Mouse (Mus musculus) adrenal gland, postnatal 10 days (tissue): Measurements from ENCODE around the gene Serpina1c. TPM values are rescaled to one million over a fixed set of nuclear protein-coding genes. Genes with fewer than 3 reads are reported as not detected.
"Not testable (repeated sequence)": the region's sequence is repeated elsewhere in the genome, so short reads cannot be mapped to it uniquely, and the experiment has no call there.

Experiments used
- DNase-seq: peaks from one replicate; pipeline ENCODE4 v3.0.0; 2021; ENCODE audit warnings: mixed read lengths
- long read RNA-seq, 2 experiments: library from polyadenylated mRNA; stranded (forward); transcript quantifications; one replicate each; pipeline ENCODE4 v2.0.0; 2021
- total RNA-seq, 2 experiments: library from RNA; stranded (reverse); gene quantifications; 2 replicates each; pipeline ENCODE4 v1.2.3; 2021

Serpina1c gene
- total RNA-seq, result 100 to 1,000 TPM; 280 to 719 TPM
- long read RNA-seq, experiment 1, transcript Serpina1c-201 (5 exons, 1,361 nt), result major isoform, 1,236 of 1,349 reads
- long read RNA-seq, experiment 1, partial matches to known transcripts, result 97 of 1,349 reads
- long read RNA-seq, experiment 1, other reads (novel, unspliced or antisense), result 16 of 1,349 reads
- long read RNA-seq, experiment 2, transcript Serpina1c-201 (5 exons, 1,361 nt), result major isoform, 27 of 35 reads
- long read RNA-seq, experiment 2, partial matches to known transcripts, result 7 of 35 reads
- long read RNA-seq, experiment 2, other reads (novel, unspliced or antisense), result 1 of 35 reads

DNA sequence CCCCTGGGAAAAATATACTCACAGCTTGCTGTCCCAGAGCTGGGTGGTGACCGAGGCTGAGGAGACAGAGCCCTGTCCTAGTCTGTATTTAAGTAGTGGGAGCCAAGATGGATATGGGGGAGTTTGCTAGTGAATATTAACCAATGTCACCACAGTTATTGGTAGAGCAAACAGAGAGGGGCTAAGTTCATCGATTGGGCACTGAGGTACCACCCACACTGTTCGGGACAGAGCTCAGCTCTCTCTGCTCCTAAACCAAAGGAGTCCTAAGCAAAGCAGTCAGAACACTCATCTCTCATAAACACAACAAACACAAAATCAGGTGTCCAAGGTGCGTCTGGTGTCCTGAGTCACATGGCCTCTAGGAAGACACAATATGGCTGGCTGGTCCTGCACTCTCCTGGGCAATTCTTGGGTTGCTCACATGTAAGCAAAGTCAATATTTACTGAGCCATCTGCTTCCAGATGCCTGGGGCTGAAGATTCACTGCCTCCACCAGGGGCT, at the start of gene Serpina1c:
Gene Serpina1c, minus strand, starts transcription at position 51 of the 504 bp plus-strand sequence.
- not testable (repeated sequence) for DNase-seq

DNA sequence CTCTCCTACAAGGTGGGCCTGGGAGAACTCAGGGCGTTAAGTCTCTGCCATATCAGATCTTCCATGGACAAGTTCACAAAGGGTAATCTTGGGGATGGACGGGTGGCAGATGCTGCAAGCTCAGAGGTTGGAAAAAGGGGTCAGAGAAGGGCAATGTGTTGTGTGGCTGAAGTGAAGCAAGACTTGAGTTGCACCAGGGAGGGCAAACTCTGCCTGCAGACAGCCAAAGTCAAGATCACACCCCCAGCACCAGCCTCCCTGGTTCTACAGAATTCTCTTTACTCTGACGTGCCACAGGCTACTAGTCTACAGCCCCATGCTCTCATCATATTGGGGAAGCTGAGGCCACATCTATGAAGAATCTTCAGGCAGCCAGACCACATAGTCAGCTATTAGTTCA, 48.3 kb upstream of the Serpina1c start:
- DNase-seq, result not testable (repeated sequence)

DNA sequence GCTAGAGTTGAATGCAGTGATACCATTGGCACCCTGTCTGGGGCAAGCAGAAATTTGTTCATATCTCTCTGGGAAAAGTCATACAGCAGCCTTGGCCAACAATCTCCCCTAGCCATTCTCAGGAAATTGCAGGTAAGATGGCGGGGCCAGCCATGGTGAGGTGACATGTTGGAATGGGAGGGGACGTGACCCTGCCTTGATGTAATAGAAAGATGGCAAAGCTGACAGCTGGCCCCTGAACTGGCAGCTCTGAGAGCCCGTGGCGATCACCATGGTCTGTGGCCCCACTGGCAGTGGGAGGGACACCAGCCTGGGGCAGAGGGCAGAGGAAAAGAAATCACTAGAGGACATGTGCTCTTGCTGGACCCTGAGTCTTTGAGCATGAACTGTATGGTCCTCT, 41.6 kb upstream of the Serpina1c start:
- no peak for DNase-seq

DNA sequence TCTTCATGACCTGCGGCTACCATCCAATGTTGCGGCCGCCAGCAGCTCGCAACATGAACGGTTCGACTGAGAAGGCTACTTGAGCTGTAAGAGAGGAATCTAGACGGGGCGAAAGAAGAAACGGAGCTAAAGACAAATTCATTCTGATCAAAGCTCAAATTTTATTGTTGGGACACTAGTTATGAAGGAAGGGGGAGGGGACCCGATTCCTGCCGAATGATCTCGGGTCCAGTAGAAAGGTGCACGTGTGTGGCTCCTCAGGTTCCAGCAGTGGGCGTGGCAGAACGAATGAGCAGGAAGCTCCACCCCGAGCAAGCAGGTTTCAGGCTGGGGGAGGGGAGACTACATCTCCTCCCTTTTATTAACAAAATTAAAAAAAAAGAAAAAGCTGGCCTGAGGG, 4.5 kb upstream of the Serpina1c start:
- DNase-seq, result not testable (repeated sequence)

DNA sequence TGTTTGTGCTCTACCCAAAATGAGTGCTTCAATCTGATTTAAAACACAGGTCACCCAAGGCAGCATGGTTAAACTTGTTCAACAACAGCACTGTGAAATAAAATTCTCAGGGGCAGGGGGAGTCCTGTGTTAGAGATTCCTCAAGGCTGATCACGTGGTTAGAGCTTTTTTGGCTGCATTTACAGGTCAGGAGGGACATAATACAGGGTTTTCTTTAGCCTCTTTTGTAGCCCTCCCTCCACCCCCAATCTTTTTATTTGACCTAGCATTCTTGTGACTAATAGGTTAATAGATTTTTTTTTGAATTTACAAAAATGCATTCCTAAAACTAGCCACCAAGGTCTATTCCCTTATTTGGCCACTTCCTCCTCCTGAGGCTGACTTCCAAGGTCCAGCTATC, 3.1 kb upstream of the Serpina1c start:
- peak; percentile 25 for DNase-seq

DNA sequence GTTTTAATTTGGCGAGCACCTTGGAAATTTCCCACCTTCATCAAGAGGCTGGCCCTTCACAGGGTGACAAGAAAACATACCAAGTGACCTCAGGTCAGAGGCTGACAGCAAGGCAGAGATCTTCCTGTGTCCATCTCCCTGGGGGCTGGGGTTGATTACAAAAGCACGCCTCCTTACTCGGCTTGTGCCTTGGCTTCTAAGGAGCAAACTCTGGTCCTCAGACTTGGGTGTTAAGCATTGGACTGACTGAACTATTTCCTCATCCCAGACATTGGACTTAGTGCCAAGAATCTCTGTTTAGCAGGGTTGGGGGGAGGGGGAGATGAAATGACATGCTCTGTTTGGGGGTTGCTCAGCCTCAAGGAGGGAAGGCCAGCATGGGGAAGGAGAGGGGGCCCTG, 2.8 kb downstream of the Serpina1c start:
- DNase-seq, result peak; percentile 37

DNA sequence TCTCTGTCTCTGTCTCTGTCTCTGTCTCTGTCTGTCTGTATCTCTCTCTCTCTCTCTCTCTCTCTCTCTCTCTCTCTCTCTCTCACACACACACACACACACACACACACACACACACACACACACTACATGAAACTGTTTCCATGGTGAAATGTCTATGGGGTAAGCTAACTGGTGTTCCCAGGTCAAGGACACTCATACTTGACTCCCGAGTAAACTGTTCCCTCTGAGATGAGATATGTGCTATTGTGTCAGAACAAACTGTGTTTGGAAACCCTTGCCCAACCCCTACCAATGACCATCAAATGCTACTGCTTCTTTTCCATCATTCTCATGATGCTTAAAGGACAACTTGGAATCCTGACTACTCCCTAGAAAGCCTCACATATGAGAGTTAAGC, 37.8 kb downstream of the Serpina1c start:
- not testable (repeated sequence) for DNase-seq

DNA sequence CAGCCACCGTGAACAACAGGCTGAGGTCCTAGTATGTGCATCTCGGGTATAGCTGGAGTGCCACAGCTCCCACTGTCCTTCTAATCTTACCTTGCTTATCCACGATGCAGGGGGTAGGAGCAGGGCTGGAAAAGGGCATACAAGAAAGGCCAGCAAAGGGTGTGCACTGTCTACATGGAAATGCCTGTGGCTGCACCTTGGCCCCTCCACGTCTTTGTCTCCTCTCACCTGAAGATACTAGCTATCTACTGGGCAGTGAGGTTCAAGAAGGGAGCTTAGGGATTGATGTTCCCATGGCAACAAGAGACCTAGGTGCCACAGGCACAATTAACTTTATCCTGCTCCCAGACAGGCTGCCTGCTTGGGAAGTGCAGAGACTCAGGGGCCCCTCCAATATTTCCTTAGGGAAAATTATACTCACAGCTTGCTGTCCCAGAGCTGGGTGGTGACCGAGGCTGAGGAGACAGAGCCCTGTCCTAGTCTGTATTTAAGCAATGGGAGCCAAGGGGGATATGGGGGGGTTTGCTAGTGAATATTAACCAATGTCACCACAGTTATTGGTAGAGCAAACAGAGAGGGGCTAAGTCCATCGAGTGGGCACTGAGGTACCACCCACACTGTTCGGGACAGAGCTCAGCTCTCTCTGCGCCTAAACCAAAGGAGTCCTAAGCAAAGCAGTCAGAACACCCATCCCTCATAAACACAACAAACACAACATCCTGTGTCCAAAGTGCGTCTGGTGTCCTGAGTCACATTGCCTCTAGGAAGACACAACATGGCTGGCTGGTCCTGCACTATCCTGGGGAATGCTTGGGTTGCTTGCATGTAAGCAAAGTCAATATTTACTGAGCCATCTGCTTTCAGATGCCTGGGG, 41.3 kb downstream of the Serpina1c start, which contains the start of gene Serpina1a:
Gene Serpina1a, minus strand, starts transcription at position 462 of the 874 bp plus-strand sequence.
- not testable (repeated sequence) for DNase-seq

DNA sequence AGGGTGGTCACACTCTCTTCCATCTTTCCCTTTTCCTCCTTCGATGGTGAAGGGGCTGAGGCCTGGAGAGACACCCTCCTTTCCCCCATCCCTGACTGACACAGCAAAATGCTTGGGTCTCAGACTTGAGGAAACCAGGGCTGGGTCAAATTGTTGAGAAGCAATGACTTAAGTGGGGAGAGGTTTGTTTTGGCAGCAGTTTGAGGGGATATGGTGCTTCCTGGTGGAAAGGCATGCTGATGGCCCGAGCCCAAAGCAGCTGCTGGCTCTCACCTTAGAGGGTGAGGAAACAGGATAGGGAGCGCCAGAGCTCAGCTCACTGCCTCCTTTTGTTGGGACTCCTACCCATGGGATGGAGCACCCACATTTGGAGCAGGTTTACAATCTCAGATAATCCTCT, 43.7 kb downstream of the Serpina1c start:
- no peak for DNase-seq

DNA sequence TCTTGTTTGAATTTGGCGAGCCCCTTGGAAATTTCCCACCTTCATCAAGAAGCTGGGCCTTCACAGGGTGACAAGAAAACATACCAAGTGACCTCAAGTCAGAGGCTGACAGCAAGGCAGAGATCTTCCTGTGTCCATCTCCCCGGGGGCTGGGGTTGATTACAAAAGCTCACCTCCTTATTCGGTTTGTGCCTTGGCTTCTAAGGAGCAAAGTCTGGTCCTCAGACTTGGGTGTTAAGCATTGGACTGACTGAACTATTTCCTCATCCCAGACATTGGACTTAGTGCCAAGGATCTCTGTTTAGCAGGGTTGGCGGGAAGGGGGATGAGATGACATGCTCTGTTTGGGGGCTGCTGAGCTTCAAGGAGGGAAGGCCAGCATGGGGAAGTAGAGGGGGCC, 44.1 kb downstream of the Serpina1c start:
- DNase-seq, result not testable (repeated sequence)

DNA sequence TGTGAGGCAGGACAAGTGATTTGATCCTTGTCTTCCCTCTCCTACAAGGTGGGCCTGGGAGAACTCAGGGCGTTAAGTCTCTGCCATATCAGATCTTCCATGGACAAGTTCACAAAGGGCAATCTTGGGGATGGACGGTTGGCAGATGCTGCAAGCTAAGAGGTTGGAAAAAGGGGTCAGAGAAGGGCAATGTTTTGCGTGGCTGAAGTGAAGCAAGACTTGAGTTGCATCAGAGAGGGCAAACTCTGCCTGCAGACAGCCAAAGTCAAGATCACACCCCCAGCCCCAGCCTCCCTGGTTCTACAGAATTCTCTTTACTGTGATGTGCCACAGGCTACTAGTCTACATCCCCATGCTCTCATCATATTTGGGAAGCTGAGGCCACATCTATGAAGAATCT, 45.1 kb downstream of the Serpina1c start:
- not testable (repeated sequence) for DNase-seq

DNA sequence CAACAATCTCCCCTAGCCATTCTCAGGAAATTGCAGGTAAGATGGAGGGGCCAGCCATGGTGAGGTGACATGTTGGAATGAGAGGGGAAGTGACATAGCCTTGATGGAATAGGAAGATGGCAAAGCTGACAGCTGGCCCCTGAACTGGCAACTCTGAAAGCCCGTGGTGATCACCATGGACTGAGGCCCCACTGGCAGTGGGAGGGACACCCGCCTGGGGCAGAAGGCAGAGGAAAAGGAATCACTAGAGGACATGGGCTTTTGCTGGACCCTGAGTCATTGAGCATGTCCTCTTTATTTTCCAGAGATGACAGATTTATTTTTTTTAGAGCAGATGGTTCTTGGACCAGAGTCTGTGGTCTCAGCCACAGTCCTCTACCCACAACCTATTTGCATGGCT, 51.7 kb downstream of the Serpina1c start:
- not testable (repeated sequence) for DNase-seq

Other genes starting within 250 kb of the Serpina1c start
- gene Serpina6, start 247.7 kb downstream of the Serpina1c start, total RNA-seq, result 10 to 100 TPM; 12.2 to 21.7 TPM
- gene Serpina16, start 228.7 kb downstream of the Serpina1c start, total RNA-seq, result not detected
- gene Serpina1f, start 209.4 kb downstream of the Serpina1c start, total RNA-seq, result not detected
- gene Serpina1d, start 131.3 kb downstream of the Serpina1c start, total RNA-seq, result 100 to 1,000 TPM; 308 to 732 TPM
- gene Serpina1b, start 74.5 kb downstream of the Serpina1c start, total RNA-seq, result 1,000 to 10,000 TPM in 1 of 2 experiments, 100 to 1,000 TPM in 1; 691 to 1,677 TPM
- 100 to 1,000 TPM; 292 to 744 TPM for gene Serpina1a, start 41.3 kb downstream of the Serpina1c start, total RNA-seq
- gene Serpina1e, start 54.1 kb upstream of the Serpina1c start, total RNA-seq, result 100 to 1,000 TPM; 155 to 364 TPM
- gene Serpina11, start 85.1 kb upstream of the Serpina1c start, total RNA-seq, result 10 to 100 TPM; 15.8 to 45.3 TPM
- gene Serpina9, start 108.9 kb upstream of the Serpina1c start, total RNA-seq, result under 1 TPM in 1 of 2 experiments, not detected in 1; 0.12 TPM
- under 1 TPM; 0.36 TPM for gene Serpina12, start 139.6 kb upstream of the Serpina1c start, total RNA-seq
- gene Serpina5, start 196.2 kb upstream of the Serpina1c start, total RNA-seq, result under 1 TPM; 0.12 to 0.18 TPM
- gene Serpina3a, start 207.8 kb upstream of the Serpina1c start, total RNA-seq, result not detected
- under 1 TPM in 1 of 2 experiments, not detected in 1; 0.21 TPM for gene Serpina3b, start 223.1 kb upstream of the Serpina1c start, total RNA-seq
- gene Serpina3c, start 249.0 kb upstream of the Serpina1c start, total RNA-seq, result 1 to 10 TPM; 3.1 to 6.1 TPM